Mouse (Mus musculus) lung, postnatal 36 days (tissue): Measurements from ENCODE around the gene 4930518I15Rik.
"Not testable (repeated sequence)": the region's sequence is repeated elsewhere in the genome, so short reads cannot be mapped to it uniquely, and the experiment has no call there.

Experiments used
- DNase-seq: peaks from one replicate; pipeline ENCODE4 v3.0.0; 2022; ENCODE audit warnings: mixed read lengths

Gene 4930518I15Rik

DNA sequence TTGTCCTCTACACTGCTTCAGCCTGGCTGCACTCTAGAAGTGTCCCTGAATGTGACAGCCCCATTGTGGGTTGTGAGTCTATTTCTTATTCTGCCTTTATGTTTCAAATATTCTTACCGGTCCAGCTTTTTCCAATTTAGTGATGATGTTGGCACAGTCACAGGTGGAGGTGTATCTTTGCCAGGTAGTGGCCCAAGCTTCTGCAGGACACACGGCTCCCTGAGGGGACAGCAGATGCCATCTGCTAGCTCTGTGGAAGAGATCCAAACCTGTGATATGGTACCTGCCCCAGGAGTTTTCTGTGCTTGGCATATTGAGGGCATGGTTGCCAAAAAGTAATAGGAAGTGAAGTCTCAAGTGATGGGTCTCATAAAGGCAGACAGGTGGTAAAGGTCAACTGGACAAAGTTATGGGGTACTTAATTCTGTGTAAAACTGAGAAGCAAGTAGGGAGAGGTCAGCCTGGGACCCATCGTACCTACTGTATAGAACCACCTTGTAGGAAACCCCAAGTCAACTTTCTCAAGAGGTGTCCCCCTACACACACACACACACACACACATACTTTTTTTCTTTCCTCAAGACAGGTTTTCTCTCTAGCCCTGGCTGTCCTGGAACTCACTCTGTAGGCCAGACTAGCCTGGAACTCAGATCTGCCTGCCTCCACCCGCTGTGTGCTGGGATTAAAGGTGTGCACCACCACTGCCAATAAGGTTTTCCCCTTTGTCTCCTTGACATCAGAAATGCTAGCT is 17.2 kb upstream of the 4930518I15Rik start:
- DNase-seq: no peak

- no peak for DNase-seq
Observed at GRCm38 (mm10) chr2:156874047-156874759, 16.5 kb upstream of the 4930518I15Rik start.

DNA sequence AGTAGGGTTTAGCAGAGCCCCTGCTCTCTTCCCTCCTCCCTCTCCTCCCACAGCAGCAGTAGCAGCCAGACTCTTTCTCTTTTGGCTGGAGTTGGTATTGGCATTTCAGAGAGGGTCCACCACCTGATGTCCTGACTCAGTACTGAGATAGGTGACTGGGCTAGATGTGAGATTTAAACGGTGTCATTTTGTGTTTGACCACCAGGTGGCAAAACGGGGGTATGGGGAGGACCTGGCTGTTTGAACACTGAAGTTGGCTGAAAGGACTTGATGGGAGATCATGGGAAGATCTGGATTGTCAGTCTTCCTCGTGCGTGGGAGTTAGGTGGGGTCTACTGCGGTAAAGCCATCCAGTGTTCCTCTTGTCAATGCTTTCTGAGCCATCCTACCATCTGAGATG is 15.9 kb upstream of the 4930518I15Rik start:
- DNase-seq: peak; percentile 61

- DNase-seq: no peak
Observed at GRCm38 (mm10) chr2:156870519-156870918, 12.8 kb upstream of the 4930518I15Rik start.

DNA sequence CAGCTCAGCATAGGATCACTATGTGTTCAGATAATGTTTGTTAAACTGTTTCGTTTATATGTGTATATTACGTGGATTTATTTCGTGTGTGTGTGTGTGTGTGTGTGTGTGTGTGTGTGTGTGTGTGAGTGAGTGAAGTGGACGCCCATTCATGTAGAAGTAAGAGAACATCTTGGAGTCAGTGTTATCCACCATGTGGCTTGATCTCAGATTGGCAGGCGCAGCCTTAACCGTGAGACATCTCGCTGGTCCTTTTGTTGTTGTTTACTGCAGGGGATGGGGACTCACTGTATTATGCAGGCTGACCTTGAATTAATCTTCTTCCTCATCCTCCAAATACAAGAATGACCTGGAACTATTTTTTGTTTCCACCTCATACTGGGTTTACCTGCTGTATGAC is 11.8 kb upstream of the 4930518I15Rik start:
- no peak for DNase-seq

DNA sequence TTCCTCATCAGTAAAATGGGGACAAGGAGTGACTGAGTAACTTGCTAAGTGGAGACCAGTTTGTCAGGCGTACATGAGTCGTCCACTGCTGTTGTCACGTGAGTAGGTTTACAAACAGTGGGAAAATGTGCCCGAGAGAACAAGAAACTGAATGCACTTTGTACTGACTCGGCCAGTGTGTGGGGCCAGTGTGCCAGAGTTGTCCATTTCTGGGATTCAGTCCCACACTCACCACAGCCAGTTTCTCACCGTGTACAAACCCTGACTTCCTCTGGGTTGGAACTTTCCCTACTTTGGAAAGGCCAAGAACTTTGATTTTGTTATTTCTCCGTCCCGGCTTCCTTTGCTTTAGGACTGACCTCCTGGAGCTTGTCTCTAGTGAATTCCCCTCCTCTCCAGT is 11.2 kb upstream of the 4930518I15Rik start:
- DNase-seq: no peak

DNA sequence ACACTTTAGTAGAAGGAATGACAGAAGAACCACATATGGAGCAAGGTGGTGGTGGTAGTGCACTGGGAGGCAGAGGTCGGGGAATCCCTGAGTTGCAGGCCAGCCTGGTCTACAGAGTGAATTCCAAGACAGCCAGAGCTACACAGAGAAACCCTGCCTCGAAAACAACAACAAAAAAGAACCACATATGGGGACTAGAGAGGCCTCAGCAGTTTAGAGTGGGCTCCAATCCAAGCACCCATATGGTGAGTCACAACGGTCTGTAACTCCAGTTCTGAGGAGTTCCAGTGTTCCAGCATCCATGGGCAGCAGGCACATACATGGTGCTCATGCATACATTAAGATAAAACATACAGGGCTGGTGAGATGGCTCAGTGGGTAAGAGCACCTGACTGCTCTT is 6.7 kb upstream of the 4930518I15Rik start:
- no peak for DNase-seq

DNA sequence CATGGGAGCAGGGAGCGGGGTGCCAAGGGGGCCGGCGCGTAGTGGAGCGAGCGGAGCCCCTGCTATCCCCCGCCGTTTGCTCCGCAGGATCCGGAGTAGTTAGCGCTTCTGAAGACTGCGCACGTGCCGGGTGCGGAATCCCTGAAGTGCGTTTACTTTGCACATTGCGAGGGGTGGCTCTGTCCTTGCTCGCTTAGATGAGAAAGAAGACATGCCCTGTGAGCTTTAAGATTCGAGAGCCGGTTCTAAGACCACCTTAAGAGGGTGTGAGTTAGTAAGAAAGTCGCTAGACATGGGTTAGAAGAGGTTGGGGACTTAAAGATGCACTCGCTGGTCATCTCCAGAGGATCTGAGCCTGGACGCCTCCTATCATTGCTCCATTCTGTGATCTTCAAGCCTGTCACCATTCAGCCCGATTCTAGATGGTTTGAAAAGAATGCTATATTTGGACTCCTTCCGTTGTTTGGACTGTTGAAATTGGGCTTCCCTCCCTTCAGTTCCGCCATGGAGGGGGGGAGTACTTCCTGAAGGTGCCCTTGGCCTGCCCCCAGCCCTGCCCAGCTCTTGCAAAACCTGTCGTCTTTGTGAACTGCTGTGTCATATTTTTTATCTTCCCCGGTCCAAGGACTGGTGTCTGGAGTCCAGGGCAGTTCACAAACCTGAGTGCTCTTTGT is 5.9 kb upstream of the 4930518I15Rik start:
- peak; percentile 89 for DNase-seq

DNA sequence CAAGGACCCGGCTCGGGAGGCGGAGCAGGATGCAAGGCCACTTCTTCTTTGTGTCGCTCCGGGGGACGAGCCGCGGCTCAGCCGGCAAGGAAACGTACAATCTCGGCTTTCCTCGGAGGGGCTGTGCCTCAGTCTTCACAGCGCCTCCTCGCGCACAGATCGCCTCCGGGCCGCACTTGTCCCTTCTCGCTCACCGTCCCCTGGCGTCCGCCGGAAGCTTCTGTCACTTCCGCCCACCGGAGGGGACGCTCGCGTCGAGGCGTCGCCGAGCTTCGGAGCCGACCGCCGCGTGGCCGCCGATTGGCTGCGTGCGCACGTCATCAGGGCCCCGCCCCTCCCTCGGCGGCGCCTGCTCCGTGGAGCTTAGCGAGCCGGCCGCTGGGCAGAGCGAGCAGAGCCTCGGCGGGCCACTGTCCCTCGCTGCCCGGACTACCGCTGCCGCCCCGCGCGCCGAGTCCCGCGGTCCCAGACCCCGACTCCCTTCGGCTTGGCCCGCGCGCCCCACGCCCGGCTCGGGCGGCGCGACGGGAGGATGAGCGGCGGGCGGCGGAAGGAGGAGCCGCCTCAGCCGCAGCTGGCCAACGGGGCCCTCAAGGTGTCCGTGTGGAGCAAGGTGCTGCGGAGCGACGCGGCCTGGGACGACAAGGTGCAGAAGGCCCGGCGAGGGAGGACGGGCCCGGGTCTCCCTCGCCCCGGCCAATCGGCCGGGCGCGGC is 5.2 kb upstream of the 4930518I15Rik start, which contains the start of gene Rab5if:
Gene Rab5if (plus strand): TSS at position 357 of the 715 bp plus-strand sequence.
- peak; percentile 97 for DNase-seq

DNA sequence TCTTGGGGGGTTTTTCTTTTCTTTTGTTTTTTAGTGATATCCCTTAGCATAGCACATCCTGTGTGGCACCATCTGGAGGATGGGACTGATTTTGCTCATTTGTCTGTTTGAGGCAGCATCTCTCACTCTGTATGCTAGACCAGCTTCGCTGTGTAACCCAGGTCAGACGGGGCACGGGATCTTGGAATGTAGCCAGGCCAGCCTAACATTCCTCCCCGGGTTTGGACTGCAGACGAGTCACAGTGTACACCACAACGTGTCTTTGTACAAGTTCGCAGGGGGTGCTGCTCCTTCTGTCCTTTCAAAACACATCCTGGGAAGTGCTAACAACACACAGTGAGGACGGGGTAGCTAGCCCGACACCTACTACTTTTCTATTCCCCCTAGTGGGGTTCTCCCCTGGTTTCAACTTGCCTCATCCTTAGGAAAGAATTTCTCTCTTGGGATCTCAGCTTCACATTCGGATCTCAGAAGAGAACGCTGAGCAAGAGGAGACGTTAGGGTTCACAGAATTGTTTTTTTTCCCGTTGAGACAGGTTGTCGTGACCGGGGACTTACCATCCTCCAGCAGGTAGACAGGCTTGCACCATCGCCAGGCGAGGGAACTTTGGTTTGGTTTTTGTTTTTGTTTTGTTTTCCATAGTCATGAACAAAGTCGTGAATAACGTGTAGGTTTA is 4.4 kb upstream of the 4930518I15Rik start:
- no peak for DNase-seq

DNA sequence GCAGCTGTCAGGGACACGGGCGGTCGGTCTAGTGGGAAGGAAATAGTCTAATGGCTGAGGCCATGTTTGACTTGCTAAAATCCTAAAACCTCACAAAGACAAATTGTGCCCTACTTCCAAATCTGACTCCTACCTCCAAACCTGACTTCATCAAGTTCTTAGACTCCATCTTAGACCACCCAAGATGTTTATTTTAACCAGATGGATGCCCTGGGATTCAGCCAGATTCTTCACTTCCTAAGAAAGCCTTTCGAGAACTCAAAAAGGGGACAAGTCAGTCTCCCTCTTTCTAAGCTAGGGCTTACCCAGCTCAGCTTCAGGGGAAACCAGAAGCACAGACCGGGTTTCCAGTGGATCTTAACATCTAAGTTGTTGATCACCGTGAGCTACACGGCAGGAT is 925 bp upstream of the 4930518I15Rik start:
- no peak for DNase-seq

DNA sequence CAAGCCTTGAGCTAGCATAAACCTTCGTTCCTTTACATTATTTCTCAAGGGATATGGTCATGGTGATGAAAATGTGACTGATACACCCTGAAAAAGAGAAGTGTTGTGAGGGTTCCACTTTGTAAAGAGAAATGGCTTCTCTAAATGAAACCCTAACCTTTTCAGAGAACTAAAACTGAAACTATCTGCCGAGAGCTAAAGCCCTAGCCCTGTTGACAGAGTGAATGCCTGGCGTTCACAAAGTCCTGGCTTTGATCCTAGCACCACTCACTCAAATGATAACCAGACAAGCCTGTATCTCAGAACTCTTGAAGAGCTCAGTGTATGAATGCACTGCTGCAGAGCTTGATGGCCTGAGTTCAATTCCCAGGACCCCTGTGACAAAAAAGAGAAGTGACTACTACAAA is 358 bp downstream of the 4930518I15Rik start:
- no peak for DNase-seq

GRCm38 (mm10) chr2:156856311-156856710 is 1.4 kb downstream of the 4930518I15Rik start:
- DNase-seq: no peak

DNA sequence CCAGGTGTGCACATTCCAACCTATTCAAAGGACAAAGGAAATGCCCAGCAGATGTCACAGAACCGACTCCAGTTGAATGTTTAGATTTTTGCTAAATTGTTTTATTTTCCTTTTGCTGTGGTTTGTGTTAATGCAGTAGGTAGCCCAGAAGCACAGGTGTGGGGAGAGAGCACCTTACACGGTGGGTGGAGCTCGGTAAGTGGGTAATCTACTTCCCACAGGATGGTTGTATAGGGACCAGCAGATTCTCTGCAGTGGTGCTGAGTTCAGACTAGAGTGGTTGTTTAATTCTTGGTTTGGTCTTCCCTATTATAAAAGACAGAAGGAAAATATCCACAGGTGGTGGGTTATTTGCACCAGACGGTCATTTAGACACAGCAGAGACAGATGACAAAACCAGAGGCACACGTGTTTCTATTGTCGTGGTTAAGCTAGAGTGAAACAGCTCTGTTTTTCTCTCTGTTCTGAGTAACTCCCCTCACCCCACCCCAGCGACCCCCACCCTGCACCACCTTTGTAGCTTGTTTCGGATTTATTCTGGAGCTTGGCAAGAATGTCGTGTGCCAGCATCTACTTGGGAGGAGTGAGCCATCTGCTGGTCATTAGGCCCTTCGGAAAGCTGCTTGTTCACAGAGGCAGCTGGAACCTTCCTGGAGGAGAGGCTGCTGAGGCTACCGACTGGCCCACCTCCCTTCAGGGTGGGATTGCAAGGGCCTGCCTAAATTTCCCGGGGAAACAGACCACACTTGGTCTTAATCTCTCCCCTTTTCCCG is 3.6 kb downstream of the 4930518I15Rik start:
- peak; percentile 71 for DNase-seq

DNA sequence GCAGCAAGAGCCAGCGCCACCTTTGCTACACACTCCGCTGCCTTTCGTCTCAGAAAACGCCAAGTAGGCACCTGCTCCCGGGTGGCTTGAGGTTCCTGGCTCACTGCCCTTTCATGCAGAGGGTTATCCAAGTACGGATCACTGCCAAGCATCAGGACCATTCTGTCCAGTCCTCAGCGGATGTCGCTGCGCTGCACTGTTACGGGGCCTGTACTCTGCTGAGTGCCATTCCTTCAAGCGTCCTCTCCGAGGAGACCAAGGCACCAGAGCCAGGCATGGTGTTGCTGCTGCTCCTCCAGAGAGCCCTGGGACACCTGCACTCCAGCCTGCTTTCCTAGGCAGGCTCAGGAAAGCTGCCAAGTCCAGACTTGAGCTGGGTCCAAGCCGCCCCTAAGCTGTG is 4.2 kb downstream of the 4930518I15Rik start:
- DNase-seq: not testable (repeated sequence)

GRCm38 (mm10) chr2:156850505-156850904 is 7.2 kb downstream of the 4930518I15Rik start:
- DNase-seq: no peak

GRCm38 (mm10) chr2:156848526-156849182 is 9.1 kb downstream of the 4930518I15Rik start:
- DNase-seq: no peak

- DNase-seq: no peak
Observed at GRCm38 (mm10) chr2:156847653-156848052, 10.1 kb downstream of the 4930518I15Rik start.

- DNase-seq: no peak
Observed at GRCm38 (mm10) chr2:156844715-156845114, 13.0 kb downstream of the 4930518I15Rik start.

DNA sequence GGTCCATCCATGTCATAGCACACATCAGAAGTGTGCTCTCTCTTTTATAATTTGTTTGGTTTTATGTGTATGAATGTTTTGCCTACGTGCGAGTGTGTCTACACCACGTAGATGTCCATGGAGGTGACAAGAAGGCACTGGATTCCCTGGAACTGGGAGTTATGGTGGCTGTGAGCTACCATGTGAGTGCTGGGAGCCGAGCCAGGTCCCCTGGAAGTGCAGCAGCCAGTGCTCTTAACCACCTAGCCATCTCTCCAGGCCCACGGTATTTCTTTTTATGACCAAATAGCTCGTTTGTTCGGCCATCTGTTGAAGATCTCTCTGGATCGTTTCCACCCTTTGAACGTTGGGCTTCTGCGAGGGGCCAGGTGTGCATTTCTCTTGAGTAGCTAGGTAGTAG is 14.4 kb downstream of the 4930518I15Rik start:
- no peak for DNase-seq

DNA sequence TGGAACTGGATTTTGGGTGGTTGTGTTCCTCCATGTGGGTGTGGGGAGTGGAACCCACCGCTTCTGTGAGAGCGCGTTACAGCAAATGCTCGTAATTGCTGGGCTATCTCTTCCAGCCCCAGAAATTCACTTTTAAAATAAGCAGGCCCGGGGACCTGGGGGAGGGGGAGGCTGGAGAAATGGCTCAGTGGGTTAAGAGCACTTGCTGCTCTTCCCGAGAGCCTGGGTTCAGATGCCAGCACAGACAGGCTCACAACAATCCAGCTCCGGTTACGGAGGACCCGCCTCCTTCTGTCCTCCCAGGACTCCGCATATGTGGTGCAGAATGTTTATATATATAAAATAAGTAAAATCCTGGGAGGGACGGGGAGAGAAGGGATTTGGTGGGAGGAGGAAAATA is 15.0 kb downstream of the 4930518I15Rik start:
- no peak for DNase-seq
